Mouse (Mus musculus) T-cell, adult 2 months (primary cell): ENCODE measurements around the gene Ndc1.
"Not testable (repeated sequence)": the region's sequence is repeated elsewhere in the genome, so short reads cannot be mapped to it uniquely, and the experiment has no call there.

ENCODE experiments used
- DNase-seq: peaks from one replicate; pipeline ENCODE4 v3.0.0; 2022; ENCODE audit warnings: low spot score

The Ndc1 gene

GRCm38 (mm10) chr4:107364190-107364639, 3.4 kb upstream of the Ndc1 start:
- no peak for DNase-seq

DNA sequence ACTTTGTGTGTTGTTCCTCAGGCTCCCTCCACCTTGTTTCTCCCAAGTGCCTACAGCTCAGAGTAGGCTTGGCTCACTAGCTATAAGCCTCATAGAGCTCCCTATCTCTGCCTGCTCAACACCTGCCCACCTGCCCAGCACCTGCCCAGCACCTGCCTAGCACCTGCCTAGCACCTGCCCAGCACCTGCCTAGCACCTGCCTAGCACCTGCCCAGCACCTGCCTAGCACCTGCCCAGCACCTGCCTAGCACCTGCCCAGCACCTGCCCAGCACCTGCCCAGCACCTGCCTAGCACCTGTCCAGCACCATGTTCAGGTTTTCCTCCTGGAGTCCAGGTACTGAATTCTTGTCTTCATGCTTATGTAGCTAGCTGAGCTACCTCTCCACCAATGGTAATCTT, 1.2 kb upstream of the Ndc1 start:
- not testable (repeated sequence) for DNase-seq

DNA sequence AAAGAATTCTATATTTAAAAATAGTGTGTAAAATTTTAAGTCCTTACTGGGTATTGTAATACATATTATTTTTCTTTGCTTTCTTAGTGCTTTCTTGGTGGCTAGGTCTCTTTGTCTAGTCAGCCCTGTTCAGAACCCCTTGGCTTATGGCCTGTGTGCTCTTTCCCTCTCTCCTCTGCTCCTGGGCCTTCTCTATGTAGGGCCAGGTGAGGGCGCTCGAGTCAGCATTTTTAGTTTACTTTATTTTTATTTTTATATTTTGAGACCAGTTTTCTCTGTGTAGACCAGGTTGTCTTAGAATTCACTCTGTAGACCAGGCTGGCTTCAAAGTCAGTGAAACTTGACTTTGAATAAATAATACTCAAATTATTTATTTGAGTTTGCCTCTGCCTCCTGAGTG, 4.7 kb downstream of the Ndc1 start:
- DNase-seq = no peak

DNA sequence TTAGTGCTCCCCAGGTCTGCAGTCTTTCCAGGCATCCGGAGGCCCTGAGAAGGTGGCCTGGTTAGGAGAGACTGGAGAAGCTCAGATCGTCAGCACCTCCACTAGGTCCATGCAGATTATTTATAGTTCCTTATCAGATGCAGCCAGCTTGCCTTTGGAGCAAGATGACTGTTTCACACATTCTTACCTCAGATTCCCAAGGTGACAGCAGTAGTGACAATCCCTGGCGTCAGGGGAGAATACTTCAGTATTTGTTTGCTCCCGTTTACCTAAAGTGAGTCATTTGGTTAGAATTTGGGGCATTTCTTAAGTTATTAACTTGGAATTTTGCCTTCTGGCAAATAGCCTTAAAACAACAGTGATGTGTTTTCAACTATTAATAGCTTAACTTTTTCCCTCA, 7.1 kb downstream of the Ndc1 start:
- no peak for DNase-seq

DNA sequence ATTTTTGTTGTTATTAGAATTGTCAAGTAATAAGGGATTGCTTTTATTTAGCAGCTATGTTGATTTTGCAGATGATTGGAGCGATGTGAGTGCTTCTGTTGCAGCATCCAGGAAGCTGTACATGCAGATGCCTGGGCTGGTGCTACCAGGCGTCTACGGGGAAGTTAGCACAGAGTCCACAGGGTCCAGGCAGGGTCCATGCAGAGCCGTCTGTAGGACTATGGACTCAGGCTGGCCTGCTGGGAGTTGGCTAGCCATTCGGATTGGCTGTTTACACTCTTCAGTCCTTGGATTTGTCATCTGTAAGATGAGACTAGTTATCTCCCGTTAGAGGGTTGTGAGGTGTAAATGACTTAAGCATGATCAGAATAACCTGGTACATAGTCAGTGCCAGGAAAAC, 11.4 kb downstream of the Ndc1 start:
- DNase-seq = no peak

DNA sequence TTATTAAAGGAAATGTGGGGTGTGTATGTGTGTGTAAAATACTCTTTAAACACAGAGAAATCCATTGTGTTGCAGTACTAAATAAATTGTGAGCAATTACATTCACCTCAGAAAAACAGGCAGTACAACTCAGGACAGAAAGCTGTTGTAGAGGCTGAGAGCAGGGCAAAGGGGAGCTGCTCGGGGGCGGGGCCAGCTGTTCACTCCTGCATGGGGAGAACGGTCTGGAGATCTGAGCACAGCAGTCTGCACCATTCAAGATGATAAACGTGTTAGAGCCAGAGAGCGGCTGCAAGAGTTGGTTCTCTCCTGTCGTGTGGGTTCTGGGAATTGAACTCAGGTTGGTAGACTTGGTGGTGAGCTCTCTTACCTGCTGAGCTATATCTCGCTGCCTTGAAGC, 13.3 kb downstream of the Ndc1 start:
- no peak for DNase-seq

DNA sequence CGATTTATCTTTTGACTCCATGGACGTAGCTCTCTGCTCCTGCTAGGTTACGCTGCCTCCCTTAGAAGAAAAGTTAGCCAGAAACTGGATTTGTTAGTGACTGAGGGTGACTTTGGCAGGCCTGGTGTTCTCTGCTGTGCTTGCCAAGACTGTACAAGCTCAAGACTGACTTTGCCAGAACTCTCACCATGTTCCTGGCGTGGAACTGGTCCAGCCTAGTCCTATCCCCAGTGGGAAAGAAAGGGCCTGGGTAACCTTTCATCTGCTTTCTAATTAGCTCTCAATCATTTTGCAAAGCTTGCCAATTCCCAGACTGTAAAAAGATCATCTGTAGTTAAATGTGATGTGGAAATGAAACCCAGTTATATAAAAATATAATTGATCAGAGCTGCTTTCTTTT, 19.5 kb downstream of the Ndc1 start:
- no peak for DNase-seq

DNA sequence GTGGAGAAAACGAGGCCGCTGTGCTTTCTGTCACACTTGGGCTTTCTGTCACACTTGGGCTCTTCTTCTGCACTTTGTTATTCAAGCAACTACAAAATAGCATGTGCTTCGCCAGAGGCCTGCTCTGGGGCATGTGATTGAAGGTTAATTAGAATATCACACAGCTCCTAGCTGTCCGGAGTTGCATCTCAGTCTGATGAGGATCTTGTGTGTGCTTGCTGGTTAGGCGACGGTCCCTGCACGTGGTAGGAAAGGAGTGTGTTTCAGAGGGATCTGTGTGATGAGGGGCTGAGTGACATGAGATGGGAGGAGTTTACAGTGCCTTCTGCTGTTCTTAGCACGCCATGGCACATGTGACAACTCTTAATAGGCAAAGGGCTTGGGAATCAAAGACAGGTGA, 19.9 kb downstream of the Ndc1 start:
- DNase-seq = no peak

GRCm38 (mm10) chr4:107388291-107388690, 20.7 kb downstream of the Ndc1 start:
- no peak for DNase-seq

DNA sequence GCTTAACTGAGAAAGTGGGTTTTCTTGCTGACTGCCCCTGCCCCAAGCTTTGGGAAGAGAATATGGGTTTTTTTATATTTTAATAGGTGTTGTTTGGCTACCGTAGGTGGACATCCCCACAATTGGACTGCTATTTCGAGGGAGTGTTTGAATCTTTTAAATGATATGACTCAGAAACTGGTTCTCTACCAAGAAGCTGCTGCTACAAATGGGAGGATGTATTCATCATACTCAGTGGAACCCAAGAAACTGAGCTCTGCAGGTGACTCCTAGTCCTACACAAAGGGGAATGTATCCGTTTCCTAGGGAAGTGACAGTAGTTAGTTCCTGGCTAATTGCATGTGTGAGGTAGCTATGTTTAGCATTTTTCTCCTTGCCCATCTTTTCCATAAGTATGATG, 21.8 kb downstream of the Ndc1 start:
- DNase-seq = no peak

DNA sequence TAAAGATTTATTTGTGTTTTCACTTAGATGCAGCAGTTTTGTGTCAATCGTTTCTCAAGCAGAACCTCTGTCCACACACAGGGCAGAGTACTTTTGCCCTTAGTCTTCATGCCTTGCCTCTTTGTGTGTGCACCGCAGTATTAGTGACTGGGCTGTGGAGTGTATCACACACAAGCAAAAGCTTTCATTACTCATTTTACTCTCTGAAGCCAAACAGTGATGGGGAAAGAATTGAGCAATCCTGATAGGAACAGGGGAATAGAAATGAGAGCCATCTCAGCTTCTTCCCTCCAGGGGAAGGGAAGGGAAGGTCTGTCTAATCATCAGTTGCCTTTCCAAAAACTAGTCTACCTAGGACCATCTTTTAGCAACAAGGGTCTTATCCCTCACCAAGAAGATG, 26.2 kb downstream of the Ndc1 start:
- DNase-seq = no peak

GRCm38 (mm10) chr4:107420202-107420601, 52.6 kb downstream of the Ndc1 start:
- DNase-seq = no peak

DNA sequence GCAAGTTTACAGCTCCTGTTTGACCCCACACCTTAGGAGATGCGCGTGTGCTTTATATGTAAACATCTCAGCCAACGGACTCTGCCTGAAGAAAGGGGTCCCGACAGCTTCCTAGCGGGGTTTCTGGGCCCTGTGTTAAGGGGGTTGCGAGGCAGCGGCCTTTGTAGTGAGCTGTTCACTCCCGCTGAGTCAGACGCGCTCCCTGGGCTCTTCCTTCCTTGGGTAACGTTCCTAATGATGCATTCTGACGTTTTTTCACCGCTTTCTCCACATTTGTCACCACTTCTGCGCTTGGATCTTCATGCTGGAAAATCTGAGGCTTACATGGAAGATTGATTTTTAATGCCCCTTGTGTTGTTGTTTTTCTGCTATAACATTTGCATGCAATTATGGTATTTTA, 54.1 kb downstream of the Ndc1 start:
- no peak for DNase-seq

DNA sequence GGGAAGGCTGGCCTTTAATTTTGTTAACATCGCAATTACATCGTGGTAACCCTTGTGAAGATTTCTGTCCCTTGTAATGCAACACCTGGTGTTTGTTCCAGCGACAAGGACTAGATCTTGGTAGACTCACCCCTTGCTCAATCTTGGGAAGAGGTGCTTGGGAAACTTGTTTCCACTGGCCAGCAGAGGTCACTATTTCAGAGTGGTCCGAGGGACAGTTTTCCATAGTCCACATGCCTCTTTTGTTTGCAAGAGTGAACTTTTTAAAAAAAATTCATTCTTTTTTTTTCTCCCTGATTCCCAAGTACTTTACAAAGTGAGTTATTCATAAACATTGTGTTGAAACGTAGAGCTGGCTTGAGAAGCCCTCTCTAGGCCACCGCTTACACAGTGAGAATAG, 54.6 kb downstream of the Ndc1 start:
- no peak for DNase-seq

GRCm38 (mm10) chr4:107425616-107426015, 58.0 kb downstream of the Ndc1 start:
- DNase-seq = no peak

DNA sequence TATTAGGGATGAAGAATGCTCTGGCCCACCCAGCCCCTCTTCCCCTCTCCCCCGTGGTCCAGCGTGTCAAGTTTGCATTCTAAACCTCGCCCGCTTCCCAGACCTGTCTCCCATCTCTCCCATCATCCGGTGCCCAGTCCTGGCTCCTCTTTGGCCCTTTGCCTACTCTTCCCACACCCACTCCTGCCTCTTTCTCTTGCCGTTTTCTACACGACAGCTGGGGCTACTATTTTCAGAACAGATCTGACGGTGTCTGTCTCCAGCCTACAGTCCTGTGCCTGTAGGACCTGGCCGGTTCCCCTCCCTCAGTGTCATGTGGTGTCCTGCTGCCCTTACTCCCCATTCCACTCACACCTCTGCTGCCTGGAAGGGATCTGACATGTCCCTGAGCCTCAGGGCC, 59.0 kb downstream of the Ndc1 start:
- DNase-seq = no peak

- DNase-seq = no peak
Measured at GRCm38 (mm10) chr4:107432717-107433116, 65.1 kb downstream of the Ndc1 start.

- no peak for DNase-seq
Measured at GRCm38 (mm10) chr4:107433998-107434355, 66.4 kb downstream of the Ndc1 start.

DNA sequence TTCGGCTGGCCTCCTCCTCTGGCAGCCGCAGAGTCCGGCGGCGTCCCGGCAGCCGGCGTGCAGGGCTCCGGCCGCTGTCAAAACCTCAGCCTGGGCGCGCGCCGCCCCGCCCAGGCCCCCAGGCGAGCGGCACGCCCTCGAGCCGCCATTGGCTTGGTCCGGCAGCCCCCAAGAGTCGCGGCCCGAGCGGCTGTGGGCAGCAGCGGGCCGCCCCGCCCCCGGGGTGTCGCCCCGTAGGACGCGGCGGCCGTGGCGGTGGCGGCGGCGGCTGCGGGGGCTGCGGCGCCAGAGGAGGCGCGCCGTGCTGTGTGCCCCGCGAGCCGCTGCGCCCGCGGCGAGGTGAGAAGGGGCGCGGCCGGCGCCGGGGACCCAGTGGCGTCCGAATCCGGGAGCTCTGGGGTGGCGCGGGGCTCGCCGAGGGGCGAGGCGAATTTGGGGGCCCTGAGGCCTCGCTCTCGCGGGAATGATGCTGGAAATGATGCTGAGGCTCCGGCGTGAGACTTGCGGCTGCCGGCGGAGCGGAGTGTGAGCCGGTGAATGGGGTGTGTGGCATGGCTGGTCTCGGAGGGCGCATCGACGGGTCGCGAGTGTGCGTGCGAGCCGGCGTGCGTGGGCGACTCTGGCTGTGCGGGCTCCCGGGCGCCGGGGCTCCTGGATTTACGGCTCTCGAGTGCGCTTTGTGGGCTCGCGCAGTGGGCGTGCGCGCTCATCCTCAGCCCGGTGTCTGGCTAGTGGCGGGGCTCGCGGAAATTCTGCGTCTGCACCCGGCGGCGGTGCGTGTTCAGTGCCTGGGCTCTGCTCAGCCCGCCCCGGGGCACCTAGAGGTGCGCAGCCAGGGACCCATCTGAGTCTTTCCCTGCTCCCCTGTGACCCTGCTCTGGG, 67.0 kb downstream of the Ndc1 start, which contains the start of gene Glis1:
TSS of gene Glis1 (plus strand) at position 236 of the 882 bp plus-strand sequence.
- no peak for DNase-seq

DNA sequence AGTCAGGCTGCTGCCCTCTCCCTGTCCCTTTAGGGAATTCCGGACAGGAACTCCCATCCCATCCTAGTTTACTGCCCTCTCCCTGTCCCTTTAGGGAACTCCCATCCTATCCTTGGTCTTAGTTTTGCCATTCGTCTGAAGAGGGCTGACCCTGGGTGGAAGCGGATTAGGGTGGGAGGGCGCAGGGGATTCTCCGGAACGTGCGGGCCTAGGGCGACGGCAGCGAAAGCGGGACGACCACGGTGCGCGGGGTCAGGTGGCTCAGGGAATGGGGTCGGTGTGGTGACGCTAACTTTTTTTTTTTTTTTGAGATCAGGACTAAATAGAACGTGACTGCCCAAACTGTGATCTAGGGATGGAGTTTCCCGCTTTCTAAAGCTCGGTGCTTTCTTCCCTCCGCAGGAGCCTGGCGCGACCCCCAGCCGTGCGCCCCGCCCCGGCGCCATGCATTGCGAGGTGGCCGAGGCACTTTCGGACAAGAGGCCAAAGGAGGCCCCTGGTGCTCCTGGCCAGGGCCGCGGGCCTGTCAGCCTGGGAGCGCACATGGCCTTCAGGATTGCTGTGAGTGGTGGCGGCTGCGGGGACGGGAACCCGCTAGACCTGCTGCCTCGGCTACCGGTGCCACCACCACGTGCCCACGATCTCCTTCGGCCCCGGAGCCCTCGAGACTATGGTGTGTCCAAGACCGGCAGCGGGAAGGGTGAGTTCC, 67.8 kb downstream of the Ndc1 start:
- no peak for DNase-seq

DNA sequence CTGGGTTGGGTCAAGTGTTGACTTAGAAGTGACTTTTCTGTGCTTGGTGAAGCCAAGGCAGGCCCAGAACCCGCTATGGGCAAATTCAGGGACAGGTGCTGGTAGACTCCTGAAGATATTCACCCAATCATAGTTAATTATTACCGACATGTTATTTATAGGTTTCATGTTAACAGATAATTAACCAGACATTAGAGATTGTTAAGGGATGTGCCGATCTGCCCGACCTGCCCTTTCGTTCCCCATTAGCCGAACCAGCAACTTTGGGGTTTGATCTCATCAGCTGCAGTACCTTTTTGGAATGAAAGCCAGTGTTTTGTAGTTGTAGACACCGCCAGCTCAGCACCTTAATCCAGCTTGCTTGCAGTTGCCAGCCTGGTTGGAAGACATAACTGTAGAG, 68.9 kb downstream of the Ndc1 start:
- no peak for DNase-seq

GRCm38 (mm10) chr4:107438741-107439140, 71.2 kb downstream of the Ndc1 start:
- DNase-seq = no peak

DNA sequence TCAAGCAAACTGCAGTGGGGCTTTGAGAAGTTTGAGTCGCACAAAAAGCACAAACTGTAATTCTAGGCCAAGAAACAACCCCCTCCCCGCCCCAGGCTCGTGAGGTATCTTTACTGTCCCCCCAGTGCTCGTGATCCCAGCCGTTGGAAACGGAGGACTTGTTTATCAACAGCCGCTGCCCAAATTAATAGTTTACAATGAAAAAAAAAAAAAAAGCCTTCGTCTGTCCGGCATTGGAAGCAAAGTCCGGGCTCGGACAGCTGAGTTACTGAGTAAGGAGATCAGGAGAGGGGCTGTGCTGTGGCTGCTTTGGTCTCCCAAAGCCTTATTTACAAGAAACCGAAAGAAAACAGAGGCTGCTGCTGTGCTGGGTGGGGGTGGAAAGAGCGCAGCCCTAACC, 72.7 kb downstream of the Ndc1 start:
- DNase-seq = no peak

DNA sequence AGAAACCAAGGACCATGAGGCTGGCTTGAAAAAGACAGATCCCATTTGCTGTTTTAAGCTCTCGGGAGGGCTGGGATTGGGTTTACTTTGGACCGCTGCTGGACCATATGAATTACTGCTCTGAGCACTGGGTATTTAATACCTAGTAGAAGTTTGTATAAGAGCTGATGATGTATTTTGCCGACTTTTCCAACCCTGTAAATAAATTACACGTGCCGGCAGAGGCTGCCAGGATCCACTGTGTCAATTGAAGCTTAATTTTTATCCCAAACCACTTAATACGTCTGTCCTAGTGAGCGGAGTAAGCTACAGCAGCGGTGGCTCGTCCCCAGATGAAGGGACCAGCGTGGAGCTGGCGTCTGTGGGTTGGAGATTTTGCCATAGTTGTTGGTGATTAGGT, 74.7 kb downstream of the Ndc1 start:
- DNase-seq = no peak
